Mouse (Mus musculus): ENCODE results near the gene Gm28372.
A peak's percentile ranks its signal among the peaks of the same experiment; 100 is the strongest.

Gene Gm28372

GRCm38 (mm10) chr2:130411558-130412495 lies 6.8 kb downstream of the Gm28372 start:
- peak; percentile 88 for DNase-seq (ENCODE audit: low spot score)

- DNase-seq (ENCODE audit: low spot score) = no peak
These were observed 7.7 kb downstream of the Gm28372 start for GRCm38 (mm10) chr2:130412775-130413174.

DNA sequence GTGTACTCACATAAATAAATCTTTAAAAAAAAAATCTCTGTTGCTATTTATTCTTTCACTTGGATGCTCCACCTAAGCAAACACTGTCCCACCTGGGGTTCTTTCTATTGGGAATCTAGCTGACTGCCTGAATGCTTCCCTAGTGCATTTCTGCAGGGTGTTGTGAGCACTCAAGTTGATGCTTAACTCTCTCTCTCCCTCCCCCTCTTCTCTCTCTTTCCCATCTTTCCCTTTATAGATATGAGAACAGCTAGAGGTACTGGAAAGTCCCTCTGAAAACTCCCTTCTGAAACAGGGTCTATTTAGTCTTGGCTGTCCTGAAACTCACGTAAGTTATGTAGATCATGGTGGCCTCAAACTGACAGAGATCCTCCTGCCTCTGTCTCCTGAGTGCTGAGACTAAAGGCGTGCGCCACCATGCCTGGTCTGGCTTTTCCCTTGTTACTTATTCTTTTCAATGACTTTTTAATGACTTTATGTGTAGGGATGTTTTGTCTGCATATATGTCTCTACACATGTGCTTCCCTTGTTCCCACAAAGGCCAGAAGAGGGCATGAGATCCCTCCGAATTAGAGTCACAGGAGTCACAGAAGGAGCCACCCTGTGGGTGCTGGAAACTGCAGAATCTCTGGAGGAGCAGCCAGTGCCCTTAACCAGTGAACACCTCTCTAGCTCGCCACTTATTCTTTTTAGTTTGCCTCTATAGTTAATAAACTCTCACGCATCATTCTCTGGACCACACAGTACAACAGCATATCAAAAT lies 9.2 kb downstream of the Gm28372 start:
- no peak for DNase-seq (ENCODE audit: low spot score)

DNA sequence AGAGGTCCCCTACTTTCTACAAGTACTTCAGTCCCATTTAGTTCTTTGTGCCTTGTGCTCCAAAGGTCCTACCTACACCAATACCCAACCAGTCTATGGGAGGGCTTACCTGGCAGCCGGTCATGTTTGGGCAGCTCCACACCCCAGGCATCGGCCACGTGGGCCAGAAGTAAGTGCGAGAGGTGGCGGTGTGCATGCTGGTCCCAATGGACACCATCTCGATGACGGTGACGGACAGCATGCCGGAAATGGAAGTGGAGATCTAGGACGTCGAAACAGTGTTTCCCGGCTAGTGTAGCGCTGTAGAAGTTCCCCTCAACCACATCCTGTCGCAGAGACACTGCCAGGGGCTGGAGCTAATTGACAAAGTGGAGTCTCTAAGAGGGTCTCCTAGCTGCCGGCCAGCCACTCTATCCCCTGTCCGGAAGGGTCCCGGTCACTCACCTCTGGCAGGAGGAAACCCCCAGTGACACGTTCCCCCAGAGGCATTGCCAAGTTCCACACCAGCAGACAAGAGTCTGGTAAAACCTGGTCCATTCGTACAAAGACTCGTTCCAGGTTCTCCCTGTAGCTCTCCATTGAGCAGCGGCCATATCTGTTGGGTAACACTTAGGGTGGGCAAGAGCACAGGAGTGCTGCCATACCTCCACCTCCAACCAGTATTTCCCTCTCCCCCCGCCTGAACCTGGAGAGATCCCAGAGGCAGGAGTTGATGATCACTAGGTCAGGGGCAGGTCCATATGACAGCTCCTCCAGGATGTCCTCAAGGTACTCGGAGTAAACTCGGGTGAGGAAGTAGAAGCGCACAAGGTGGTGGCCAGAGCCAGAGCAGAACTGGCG lies 17.0 kb downstream of the Gm28372 start:
- no peak for DNase-seq (ENCODE audit: low spot score)

- peak; percentile 83 for DNase-seq (ENCODE audit: low spot score)
These were observed 18.5 kb downstream of the Gm28372 start for GRCm38 (mm10) chr2:130423397-130424125.

- peak; percentile 91 for DNase-seq (ENCODE audit: low spot score)
These were observed 19.3 kb downstream of the Gm28372 start, which contains the start of the genes Vps16 and Pced1a for GRCm38 (mm10) chr2:130424126-130424853. Gene Vps16 (plus strand): TSS chr2:130424339. Gene Pced1a (minus strand): TSS chr2:130424701.

DNA sequence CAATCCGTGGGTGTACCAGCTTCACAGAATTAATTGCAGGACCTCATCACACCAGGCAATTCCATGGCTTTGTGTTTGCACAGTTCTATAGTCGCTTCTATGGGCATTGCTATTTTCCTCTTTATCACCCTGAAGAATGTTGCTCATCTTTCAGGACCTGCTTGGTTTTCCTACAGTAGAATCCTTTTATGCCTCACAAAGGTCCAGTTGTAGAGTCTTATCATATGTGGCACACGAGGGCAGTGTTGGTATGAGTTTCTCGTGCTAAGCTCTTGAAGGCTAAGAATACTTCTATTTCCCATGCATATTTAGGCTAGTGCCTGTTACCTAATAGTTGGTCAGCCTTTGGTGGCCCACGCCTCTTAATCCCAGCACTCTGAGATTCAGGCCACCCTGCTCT lies 20.1 kb downstream of the Gm28372 start:
- peak; percentile 18 for DNase-seq (ENCODE audit: low spot score)

DNA sequence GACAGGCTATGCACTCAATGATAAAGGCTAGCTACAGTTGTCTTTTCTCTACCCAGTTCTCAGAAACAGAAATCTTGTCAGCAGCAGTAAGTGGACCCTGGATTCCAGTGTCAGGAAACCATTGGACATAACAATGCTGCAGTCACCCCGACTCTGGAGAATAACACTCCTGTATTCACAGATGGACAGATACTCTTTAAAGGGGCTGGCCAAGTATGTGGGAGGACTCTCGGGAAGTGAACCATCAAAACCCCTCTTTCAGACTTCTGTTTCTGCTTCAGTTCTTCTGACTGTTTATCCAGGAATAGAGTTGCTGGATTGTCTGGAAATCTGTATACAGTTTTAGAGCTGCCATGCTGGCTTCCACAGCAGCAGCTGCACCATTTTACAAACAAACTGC lies 24.8 kb downstream of the Gm28372 start:
- DNase-seq (ENCODE audit: low spot score) = no peak

DNA sequence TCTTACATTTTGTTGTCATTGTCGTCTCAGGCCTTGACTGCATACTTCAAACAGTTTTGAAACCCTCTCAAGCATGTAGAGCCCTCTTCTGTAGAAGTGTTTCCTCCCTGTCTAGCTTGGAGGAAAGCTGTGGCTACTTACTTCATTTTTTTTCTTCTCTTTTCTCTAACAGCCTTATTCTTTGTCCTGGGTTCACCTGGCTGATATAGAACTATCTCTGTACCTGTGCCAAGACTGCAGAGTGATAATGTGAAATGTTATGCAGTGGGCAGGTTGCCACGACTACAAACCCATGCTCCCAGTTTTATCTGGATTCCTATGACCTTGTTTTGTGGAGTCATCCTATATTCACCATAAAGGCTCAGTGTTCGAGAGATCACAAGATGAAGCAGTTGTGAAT lies 25.4 kb downstream of the Gm28372 start:
- no peak for DNase-seq (ENCODE audit: low spot score)

- DNase-seq (ENCODE audit: low spot score) = no peak
These were observed 27.1 kb downstream of the Gm28372 start for GRCm38 (mm10) chr2:130432157-130432556.

DNA sequence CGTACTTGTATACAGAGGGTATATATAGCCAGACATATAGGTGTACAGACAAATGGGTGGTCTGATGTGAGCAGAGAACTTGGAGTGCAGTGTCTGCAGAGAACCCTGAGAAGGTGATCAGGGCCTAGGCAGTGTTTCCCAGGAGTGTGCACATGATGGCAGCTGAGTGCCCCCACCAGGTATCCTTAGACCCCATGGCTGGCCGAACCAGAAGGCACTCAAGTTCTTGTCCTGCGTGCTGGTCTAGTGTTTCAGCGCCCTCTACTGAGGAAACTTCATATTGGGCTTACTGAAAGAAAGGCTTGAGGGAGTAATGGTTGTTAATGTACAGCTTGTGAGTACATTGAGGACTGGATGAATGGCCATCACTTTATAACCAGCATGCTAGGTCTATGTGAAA lies 28.1 kb downstream of the Gm28372 start:
- DNase-seq (ENCODE audit: low spot score) = peak; percentile 73

- DNase-seq (ENCODE audit: low spot score) = no peak
These were observed 31.7 kb downstream of the Gm28372 start for GRCm38 (mm10) chr2:130436769-130437168.

DNA sequence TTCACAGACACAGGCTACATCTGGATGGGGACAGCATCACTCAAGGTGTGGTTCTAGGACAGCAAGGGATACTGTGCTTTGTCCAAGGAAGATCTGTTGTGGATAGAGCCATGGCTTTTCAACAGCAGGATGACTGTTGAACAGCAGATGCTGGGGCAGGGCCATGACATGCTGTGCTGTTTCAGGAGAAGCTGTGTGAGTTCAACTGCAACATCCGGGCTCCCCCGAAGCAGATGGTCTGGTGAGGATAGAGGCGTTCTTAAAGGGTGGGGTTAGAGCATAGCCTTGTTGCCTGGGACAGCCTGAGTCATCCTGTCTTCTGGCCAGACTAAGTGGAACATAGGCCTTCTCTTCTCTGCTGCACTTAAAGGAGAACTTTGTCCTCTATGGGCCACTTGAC lies 33.8 kb downstream of the Gm28372 start:
- DNase-seq (ENCODE audit: low spot score) = no peak

GRCm38 (mm10) chr2:130439840-130440480 lies 34.9 kb downstream of the Gm28372 start:
- no peak for DNase-seq (ENCODE audit: low spot score)

DNA sequence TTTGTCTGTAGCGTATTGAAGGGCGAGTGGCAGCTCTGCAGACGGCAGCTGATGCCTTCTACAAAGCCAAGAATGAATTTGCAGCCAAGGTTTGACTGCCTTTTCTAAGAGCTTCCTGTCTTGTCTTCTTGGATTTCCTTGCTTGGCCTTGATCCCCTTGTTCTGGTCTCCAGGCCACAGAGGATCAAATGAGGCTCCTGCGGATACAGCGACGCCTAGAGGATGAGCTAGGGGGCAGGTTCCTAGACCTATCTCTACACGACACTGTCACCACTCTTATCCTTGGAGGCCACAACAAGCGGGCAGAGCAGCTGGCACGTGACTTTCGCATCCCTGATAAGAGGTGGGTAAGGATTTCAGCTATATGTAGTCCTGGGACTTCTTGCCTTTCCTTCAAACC lies 37.1 kb downstream of the Gm28372 start:
- no peak for DNase-seq (ENCODE audit: low spot score)

GRCm38 (mm10) chr2:130448449-130448848 lies 43.4 kb downstream of the Gm28372 start:
- DNase-seq (ENCODE audit: low spot score) = no peak

DNA sequence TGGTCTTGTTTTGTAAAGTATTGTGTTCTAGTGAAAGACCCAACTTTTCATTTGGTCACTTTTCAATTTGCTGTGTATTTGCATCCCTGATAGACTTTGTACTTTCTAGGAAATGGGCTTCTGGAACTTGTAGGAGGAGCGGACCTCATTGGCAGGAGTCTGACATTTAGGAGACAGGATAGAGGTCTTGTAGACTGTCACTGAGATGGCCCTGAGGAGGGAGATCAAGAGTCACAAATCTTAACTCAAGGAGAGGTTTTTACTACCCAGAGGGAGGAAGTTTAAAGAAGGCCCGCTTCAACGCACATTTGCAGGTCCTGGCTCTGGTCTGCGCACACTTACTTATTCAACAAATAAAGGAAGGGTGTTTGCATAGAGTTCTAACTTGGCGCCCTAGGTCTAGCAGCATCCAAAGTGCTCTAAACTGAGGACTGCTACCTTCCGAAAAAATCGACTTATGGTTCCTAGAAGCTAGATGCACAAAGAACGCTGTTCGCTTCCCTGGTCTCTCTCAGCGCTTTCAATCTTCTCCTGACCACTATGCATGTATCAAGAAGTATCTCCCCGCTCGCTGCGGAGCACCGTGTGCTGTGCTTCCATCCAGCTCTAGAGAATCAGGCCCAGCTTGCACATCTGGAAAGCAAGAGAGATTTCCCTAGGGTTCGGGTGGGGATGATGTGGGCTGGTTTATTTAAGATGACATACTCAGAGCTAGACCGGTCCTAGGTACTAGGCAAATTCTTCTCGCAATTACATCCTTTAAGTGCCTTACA lies 44.2 kb downstream of the Gm28372 start:
- no peak for DNase-seq (ENCODE audit: low spot score)

DNA sequence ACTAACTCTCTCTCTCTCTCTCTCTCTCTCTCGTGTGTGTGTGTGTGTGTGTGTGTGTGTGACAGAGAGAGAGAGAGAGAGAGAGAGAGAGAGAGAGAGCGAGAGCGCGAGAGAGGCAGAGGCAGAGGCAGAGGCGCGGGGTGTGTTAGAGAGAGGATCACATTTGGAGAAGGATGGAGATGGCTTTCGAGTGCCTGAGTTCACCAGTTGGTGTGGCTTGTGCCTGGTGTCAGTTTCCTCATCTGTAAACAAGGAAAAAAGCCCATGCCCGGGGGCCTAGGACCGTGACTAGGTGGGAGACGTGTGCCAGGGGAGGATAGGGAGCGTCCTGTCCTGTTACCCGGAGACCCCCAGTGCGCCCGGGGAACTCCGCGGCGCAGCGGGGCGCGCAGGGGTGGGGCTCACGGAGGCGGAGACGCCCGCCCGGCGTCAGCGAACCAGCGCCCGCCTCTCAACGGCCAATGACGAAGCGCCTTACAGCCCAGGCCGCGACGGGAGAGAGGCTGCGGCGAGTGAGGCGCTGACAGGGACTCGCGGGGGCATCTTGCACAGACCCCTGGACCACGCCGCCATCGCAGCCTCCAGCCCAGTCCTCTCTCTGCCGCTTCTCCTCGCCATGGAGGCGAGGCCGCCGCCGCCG lies 44.9 kb downstream of the Gm28372 start, which contains the start of gene Ptpra:
Ptpra (plus strand) TSS at position 485 of the 640 bp plus-strand sequence.
- DNase-seq (ENCODE audit: low spot score) = peak; percentile 92

GRCm38 (mm10) chr2:130450434-130450796 lies 45.4 kb downstream of the Gm28372 start:
- peak; percentile 69 for DNase-seq (ENCODE audit: low spot score)

All from layer of hippocampus, adult 11-12 months (tissue).